Mouse (Mus musculus) myocyte (in vitro differentiated cells): Measurements from ENCODE around the gene AC161166.1.

Experiments used
- E2F4 ChIP-seq: IDR thresholded peaks from one replicate; pipeline ENCODE4 v1.6.1; 2011; ENCODE audit warnings: mild to moderate bottlenecking, control low read depth, moderate library complexity; ENCODE audit not compliant: insufficient read depth
- MAX ChIP-seq: IDR thresholded peaks from one replicate; pipeline ENCODE4 v1.6.1; 2011; ENCODE audit warnings: low read depth, mild to moderate bottlenecking, control low read depth
- MYOD1 ChIP-seq, 3 experiments: IDR thresholded peaks; one replicate each; pipeline ENCODE4 v1.6.1; 2011; ENCODE audit warnings: control low read depth in 2 of 3, low read depth in 2 of 3, mild to moderate bottlenecking in 2 of 3, moderate library complexity in 1 of 3; ENCODE audit not compliant: insufficient read length in 2 of 3, control insufficient read depth in 1 of 3
- MYOG ChIP-seq, 3 experiments: IDR thresholded peaks; one replicate each; pipeline ENCODE4 v1.6.1; 2011; ENCODE audit warnings: control low read depth in 2 of 3, low read depth in 2 of 3, mild to moderate bottlenecking in 2 of 3; ENCODE audit not compliant: insufficient read length in 2 of 3, control insufficient read depth in 1 of 3, insufficient read depth in 1 of 3
- POLR2A ChIP-seq: IDR thresholded peaks from one replicate; pipeline ENCODE4 v1.6.1; 2011; ENCODE audit warnings: low read depth, mild to moderate bottlenecking, control low read depth, moderate library complexity; ENCODE audit not compliant: insufficient read length
- POLR2AphosphoS2 ChIP-seq: IDR thresholded peaks from one replicate; pipeline ENCODE4 v1.6.1; 2011; ENCODE audit warnings: low read depth, control low read depth; ENCODE audit not compliant: insufficient read length
- REST ChIP-seq: IDR thresholded peaks from one replicate; pipeline ENCODE4 v1.6.1; 2011; ENCODE audit warnings: mild to moderate bottlenecking, control low read depth, moderate library complexity; ENCODE audit not compliant: insufficient read depth, insufficient read length
- TCF12 ChIP-seq: IDR thresholded peaks from one replicate; pipeline ENCODE4 v1.6.1; 2011; ENCODE audit warnings: mild to moderate bottlenecking, control low read depth; ENCODE audit not compliant: poor library complexity, insufficient read depth, severe bottlenecking
- TCF3 ChIP-seq: IDR thresholded peaks from one replicate; pipeline ENCODE4 v1.6.1; 2011; ENCODE audit warnings: low read depth, control low read depth; ENCODE audit not compliant: insufficient read length
- USF1 ChIP-seq: IDR thresholded peaks from one replicate; pipeline ENCODE4 v1.6.1; 2011; ENCODE audit warnings: low read depth, mild to moderate bottlenecking, control low read depth, moderate library complexity

DNA sequence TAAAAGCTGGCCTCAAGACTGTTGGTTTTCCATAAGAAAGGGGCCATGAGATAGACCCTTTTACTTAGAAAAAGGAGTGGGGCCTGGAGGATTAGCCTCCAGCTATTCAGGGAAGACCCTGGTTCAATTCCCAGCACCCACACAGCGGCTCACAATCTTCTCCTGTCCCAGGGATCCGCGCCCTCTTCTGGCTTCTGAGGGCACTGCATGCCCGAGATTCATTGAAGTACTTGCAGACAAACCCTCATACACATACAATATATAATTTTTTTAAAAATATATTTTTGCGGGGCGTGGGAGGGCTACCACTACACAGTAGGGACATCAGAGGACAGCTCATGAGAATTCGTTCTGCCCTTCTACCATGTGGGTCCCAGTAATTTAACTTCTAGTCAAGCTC is 11.3 kb downstream of the AC161166.1 start:
- no peak for TF ChIP-seq REST
- TF ChIP-seq MAX, result no peak
- TF ChIP-seq TCF3, result no peak
- TF ChIP-seq POLR2A, result no peak
- no peak for TF ChIP-seq TCF12
- no peak for TF ChIP-seq USF1
- TF ChIP-seq MYOD1 (IDR thresholded peaks at IDR 0.05; ENCODE audit: control insufficient read depth in 1 of 3, insufficient read length in 2 of 3, low read depth in 2 of 3), result no peak
- TF ChIP-seq POLR2AphosphoS2, result no peak
- no peak for TF ChIP-seq MYOG (IDR thresholded peaks at IDR 0.05; ENCODE audit: control insufficient read depth in 1 of 3, insufficient read depth in 1 of 3, insufficient read length in 2 of 3, low read depth in 2 of 3)
- no peak for TF ChIP-seq E2F4
